Mouse (Mus musculus): ENCODE measurements at regions not wholly inside any gene's neighbourhood (a gene's known extent, or its start where the extent isn't known, plus 50 kb on each side); places are given as distances from the start of the nearest gene placed in this dataset.

GRCm38 (mm10) chr12:54479841-54480240 is 176.5 kb downstream of the Sptssa start:
- H3K27me3 ChIP-seq (ENCODE audit: control insufficient read depth, insufficient read depth, low read length): no peaks in the 10 kb centered on the region
- no peaks in the 10 kb centered on the region for H3K36me3 ChIP-seq (ENCODE audit: control insufficient read depth, insufficient read depth, low read length)
- H3K9me3 ChIP-seq (ENCODE audit: control insufficient read depth, low read length): no peaks in the 10 kb centered on the region
- 88% methylated on average over 1 of the region's 1 CpGs for WGBS
- no peak overlapping the region for H3K9ac ChIP-seq (ENCODE audit: low read length)
- ATAC-seq (replicated peaks; ENCODE audit: low FRiP score): no peak
- H3K4me3 ChIP-seq (ENCODE audit: low read depth, low read length): no peak overlapping the region
- no peak overlapping the region for H3K27ac ChIP-seq (ENCODE audit: low read depth, low read length)
- no peak for DNase-seq (ENCODE audit: low spot score)
- H3K4me2 ChIP-seq (ENCODE audit: low read depth, low read length, severe bottlenecking): no peak overlapping the region
- no peaks in the 10 kb centered on the region for H3K4me1 ChIP-seq (replicated peaks; ENCODE audit: control insufficient read depth, insufficient read depth, low read length)

- no peak for DNase-seq (ENCODE audit: low spot score)
- WGBS: 92% methylated on average over 5 of the region's 5 CpGs
- no peak for ATAC-seq (replicated peaks; ENCODE audit: low FRiP score)
- H3K9ac ChIP-seq (ENCODE audit: low read length): no peak overlapping the region
- no peak overlapping the region for H3K27ac ChIP-seq (ENCODE audit: low read depth, low read length)
- H3K27me3 ChIP-seq (ENCODE audit: control insufficient read depth, insufficient read depth, low read length): no peaks in the 10 kb centered on the region
- no peaks in the 10 kb centered on the region for H3K36me3 ChIP-seq (ENCODE audit: control insufficient read depth, insufficient read depth, low read length)
- no peaks in the 10 kb centered on the region for H3K9me3 ChIP-seq (ENCODE audit: control insufficient read depth, low read length)
- no peak overlapping the region for H3K4me2 ChIP-seq (ENCODE audit: low read depth, low read length, severe bottlenecking)
- H3K4me3 ChIP-seq (ENCODE audit: low read depth, low read length): no peak overlapping the region
- H3K4me1 ChIP-seq (replicated peaks; ENCODE audit: control insufficient read depth, insufficient read depth, low read length): no peaks in the 10 kb centered on the region
Measured at GRCm38 (mm10) chr12:54472881-54473280, 183.5 kb downstream of the Sptssa start.

GRCm38 (mm10) chr12:54472407-54472806 is 184.0 kb downstream of the Sptssa start:
- ATAC-seq (replicated peaks; ENCODE audit: low FRiP score): no peak
- 86% methylated on average over 3 of the region's 3 CpGs for WGBS
- H3K9ac ChIP-seq (ENCODE audit: low read length): no peak overlapping the region

GRCm38 (mm10) chr12:54467635-54468034 is 188.7 kb downstream of the Sptssa start:
- Histone ChIP-seq H3K27ac (ENCODE audit: low read depth, low read length) (no peak overlapping the region), H3K9me3 (ENCODE audit: control insufficient read depth, low read length) (no peaks in the 10 kb centered on the region), H3K9ac (ENCODE audit: low read length) (no peak overlapping the region), H3K4me3 (ENCODE audit: low read depth, low read length) (no peak overlapping the region), H3K36me3 (ENCODE audit: control insufficient read depth, insufficient read depth, low read length) (no peaks in the 10 kb centered on the region), H3K27me3 (ENCODE audit: control insufficient read depth, insufficient read depth, low read length) (no peaks in the 10 kb centered on the region), H3K4me1 (replicated peaks; ENCODE audit: control insufficient read depth, insufficient read depth, low read length) (no peaks in the 10 kb centered on the region), H3K4me2 (ENCODE audit: low read depth, low read length, severe bottlenecking) (no peak overlapping the region)
- DNase-seq (ENCODE audit: low spot score) (no peak), ATAC-seq (replicated peaks; ENCODE audit: low FRiP score) (no peak)
- 76% methylated on average over 2 of the region's 2 CpGs for WGBS

More at GRCm38 (mm10) chr12:54472407-54472806, 184.0 kb downstream of the Sptssa start:
- DNase-seq (ENCODE audit: low spot score): no peak
- Histone ChIP-seq H3K36me3 (ENCODE audit: control insufficient read depth, insufficient read depth, low read length) (no peaks in the 10 kb centered on the region), H3K27ac (ENCODE audit: low read depth, low read length) (no peak overlapping the region), H3K4me1 (replicated peaks; ENCODE audit: control insufficient read depth, insufficient read depth, low read length) (no peaks in the 10 kb centered on the region), H3K27me3 (ENCODE audit: control insufficient read depth, insufficient read depth, low read length) (no peaks in the 10 kb centered on the region), H3K9me3 (ENCODE audit: control insufficient read depth, low read length) (no peaks in the 10 kb centered on the region), H3K4me3 (ENCODE audit: low read depth, low read length) (no peak overlapping the region), H3K4me2 (ENCODE audit: low read depth, low read length, severe bottlenecking) (no peak overlapping the region)

GRCm38 (mm10) chr12:54463806-54464205 is 192.6 kb downstream of the Sptssa start:
- Histone ChIP-seq H3K36me3 (ENCODE audit: control insufficient read depth, insufficient read depth, low read length) (no peaks in the 10 kb centered on the region), H3K27me3 (ENCODE audit: control insufficient read depth, insufficient read depth, low read length) (no peaks in the 10 kb centered on the region), H3K9ac (ENCODE audit: low read length) (no peak overlapping the region), H3K4me2 (ENCODE audit: low read depth, low read length, severe bottlenecking) (no peak overlapping the region), H3K9me3 (ENCODE audit: control insufficient read depth, low read length) (no peaks in the 10 kb centered on the region), H3K27ac (ENCODE audit: low read depth, low read length) (no peak overlapping the region), H3K4me1 (replicated peaks; ENCODE audit: control insufficient read depth, insufficient read depth, low read length) (no peaks in the 10 kb centered on the region), H3K4me3 (ENCODE audit: low read depth, low read length) (no peak overlapping the region)
- DNase-seq (ENCODE audit: low spot score): no peak
- ATAC-seq (replicated peaks; ENCODE audit: low FRiP score): no peak
- WGBS: 92% methylated on average over 7 of the region's 7 CpGs

GRCm38 (mm10) chr12:54461411-54461810 is 195.0 kb downstream of the Sptssa start:
- DNase-seq (ENCODE audit: low spot score) (no peak), ATAC-seq (replicated peaks; ENCODE audit: low FRiP score) (no peak)
- H3K9me3 ChIP-seq (ENCODE audit: control insufficient read depth, low read length): no peaks in the 10 kb centered on the region
- H3K4me2 ChIP-seq (ENCODE audit: low read depth, low read length, severe bottlenecking): no peak overlapping the region
- H3K4me1 ChIP-seq (replicated peaks; ENCODE audit: control insufficient read depth, insufficient read depth, low read length): no peaks in the 10 kb centered on the region
- no peak overlapping the region for H3K9ac ChIP-seq (ENCODE audit: low read length)
- no peaks in the 10 kb centered on the region for H3K27me3 ChIP-seq (ENCODE audit: control insufficient read depth, insufficient read depth, low read length)
- H3K27ac ChIP-seq (ENCODE audit: low read depth, low read length): no peak overlapping the region
- no peaks in the 10 kb centered on the region for H3K36me3 ChIP-seq (ENCODE audit: control insufficient read depth, insufficient read depth, low read length)
- WGBS: 88% methylated on average over 3 of the region's 3 CpGs
- H3K4me3 ChIP-seq (ENCODE audit: low read depth, low read length): no peak overlapping the region

GRCm38 (mm10) chr12:54460135-54460523 is 196.2 kb downstream of the Sptssa start:
- no peaks in the 10 kb centered on the region for H3K36me3 ChIP-seq (ENCODE audit: control insufficient read depth, insufficient read depth, low read length)
- DNase-seq (ENCODE audit: low spot score): no peak
- no peaks in the 10 kb centered on the region for H3K9me3 ChIP-seq (ENCODE audit: control insufficient read depth, low read length)
- WGBS: 86% methylated on average over 7 of the region's 7 CpGs
- no peak overlapping the region for H3K4me3 ChIP-seq (ENCODE audit: low read depth, low read length)
- no peak overlapping the region for H3K27ac ChIP-seq (ENCODE audit: low read depth, low read length)
- H3K4me2 ChIP-seq (ENCODE audit: low read depth, low read length, severe bottlenecking): no peak overlapping the region
- no peak for ATAC-seq (replicated peaks; ENCODE audit: low FRiP score)
- H3K27me3 ChIP-seq (ENCODE audit: control insufficient read depth, insufficient read depth, low read length): no peaks in the 10 kb centered on the region
- H3K4me1 ChIP-seq (replicated peaks; ENCODE audit: control insufficient read depth, insufficient read depth, low read length): no peaks in the 10 kb centered on the region
- H3K9ac ChIP-seq (ENCODE audit: low read length): no peak overlapping the region

- H3K4me1 ChIP-seq (replicated peaks; ENCODE audit: control insufficient read depth, insufficient read depth, low read length): no peaks in the 10 kb centered on the region
- DNase-seq (ENCODE audit: low spot score): no peak
- H3K9ac ChIP-seq (ENCODE audit: low read length): no peak overlapping the region
Measured at GRCm38 (mm10) chr12:54459462-54460134, 196.8 kb downstream of the Sptssa start.

GRCm38 (mm10) chr12:54456731-54457130 is 199.6 kb downstream of the Sptssa start:
- Histone ChIP-seq H3K27ac (ENCODE audit: low read depth, low read length) (no peak overlapping the region), H3K4me2 (ENCODE audit: low read depth, low read length, severe bottlenecking) (no peak overlapping the region), H3K27me3 (ENCODE audit: control insufficient read depth, insufficient read depth, low read length) (no peaks in the 10 kb centered on the region), H3K36me3 (ENCODE audit: control insufficient read depth, insufficient read depth, low read length) (no peaks in the 10 kb centered on the region), H3K9ac (ENCODE audit: low read length) (no peak overlapping the region), H3K9me3 (ENCODE audit: control insufficient read depth, low read length) (no peaks in the 10 kb centered on the region), H3K4me1 (replicated peaks; ENCODE audit: control insufficient read depth, insufficient read depth, low read length) (no peaks in the 10 kb centered on the region), H3K4me3 (ENCODE audit: low read depth, low read length) (no peak overlapping the region)
- no peak for DNase-seq (ENCODE audit: low spot score)
- WGBS: 89% methylated on average over 8 of the region's 8 CpGs
- ATAC-seq (replicated peaks; ENCODE audit: low FRiP score): no peak

More at GRCm38 (mm10) chr12:54459462-54460134, 196.8 kb downstream of the Sptssa start:
- H3K9me3 ChIP-seq (ENCODE audit: control insufficient read depth, low read length): no peaks in the 10 kb centered on the region
- no peak overlapping the region for H3K4me2 ChIP-seq (ENCODE audit: low read depth, low read length, severe bottlenecking)
- H3K36me3 ChIP-seq (ENCODE audit: control insufficient read depth, insufficient read depth, low read length): no peaks in the 10 kb centered on the region
- H3K27me3 ChIP-seq (ENCODE audit: control insufficient read depth, insufficient read depth, low read length): no peaks in the 10 kb centered on the region
- no peak for ATAC-seq (replicated peaks; ENCODE audit: low FRiP score)
- WGBS: 90% methylated on average over 11 of the region's 11 CpGs
- no peak overlapping the region for H3K4me3 ChIP-seq (ENCODE audit: low read depth, low read length)
- no peak overlapping the region for H3K27ac ChIP-seq (ENCODE audit: low read depth, low read length)
